Mouse (Mus musculus) heart, postnatal 14 days (tissue): ENCODE results near the gene Cdk14. TPM values are rescaled to one million over a fixed set of nuclear protein-coding genes. Genes with fewer than 3 reads are reported as not detected.

Source experiments
- DNase-seq, 2 experiments: peaks; one replicate each; pipeline ENCODE4 v3.0.0; 2021 to 2022
- intact Hi-C: fragments of 180-260 bp; cut with DNase I; formaldehyde crosslinking; loops from one replicate; pipeline ENCODE4 v1.15.1; 2025
- total RNA-seq, 2 experiments: library from RNA; stranded (reverse); gene quantifications; 2 replicates each; pipeline ENCODE4 v1.2.3; 2021

Gene Cdk14
- total RNA-seq, 2 experiments from 2014 or later = 13.4 to 14.6 TPM

- intact Hi-C loops = no loop called here
- DNase-seq = no peak
Observed at GRCm38 (mm10) chr5:5116775-5117522, 303.2 kb downstream of the Cdk14 start.

- intact Hi-C loops = no loop called here
- no peak for DNase-seq
Observed at GRCm38 (mm10) chr5:5115546-5115945, 304.6 kb downstream of the Cdk14 start.

GRCm38 (mm10) chr5:5109621-5110020, 310.5 kb downstream of the Cdk14 start:
- intact Hi-C loops = no loop called here
- no peak for DNase-seq

GRCm38 (mm10) chr5:5109017-5109416, 311.1 kb downstream of the Cdk14 start:
- intact Hi-C loops = no loop called here
- DNase-seq = peak in 1 of 2 experiments; percentile 5

DNA sequence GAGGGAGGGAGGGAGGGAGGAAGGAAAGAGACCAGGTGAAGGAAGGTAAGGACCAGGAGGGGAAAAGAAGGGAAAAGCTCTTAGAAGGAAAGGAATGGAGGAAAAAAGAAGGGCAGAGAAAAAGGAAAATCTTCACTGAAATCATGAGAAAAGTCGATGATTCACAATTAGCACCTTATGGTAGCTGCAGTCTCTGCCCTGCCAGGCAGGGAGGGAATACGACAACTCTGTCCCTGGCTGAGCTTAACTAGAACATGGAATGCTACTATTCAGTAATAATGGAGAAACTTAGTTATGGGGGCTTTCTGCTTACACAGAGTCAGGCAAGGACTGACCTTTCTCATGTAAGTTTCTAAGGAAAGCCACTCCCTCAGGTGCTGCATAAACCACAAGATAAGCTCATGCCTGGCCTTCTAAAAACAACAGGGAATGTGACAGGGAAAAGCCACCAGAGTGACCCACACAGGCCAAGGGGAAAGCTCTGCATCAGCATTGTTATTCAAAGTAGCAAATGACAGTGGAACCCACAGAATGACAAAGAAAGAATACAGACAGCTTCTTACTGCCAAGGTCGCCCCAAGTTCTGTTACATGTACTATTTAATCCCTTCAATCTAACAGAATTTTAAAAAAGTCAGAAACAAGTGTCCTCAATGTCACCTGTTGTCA, 323.7 kb downstream of the Cdk14 start:
- no peak for DNase-seq
- intact Hi-C loops = no loop called here

GRCm38 (mm10) chr5:5092736-5093135, 327.4 kb downstream of the Cdk14 start:
- intact Hi-C loops = no loop called here
- no peak for DNase-seq

- intact Hi-C loops = no loop called here
- no peak for DNase-seq
Observed at GRCm38 (mm10) chr5:5071526-5071925, 348.6 kb downstream of the Cdk14 start.

GRCm38 (mm10) chr5:5064686-5065085, 355.4 kb downstream of the Cdk14 start:
- intact Hi-C loops = no loop called here
- DNase-seq = no peak

- intact Hi-C loops = no loop called here
Observed at GRCm38 (mm10) chr5:5056102-5056883, 363.8 kb downstream of the Cdk14 start.

GRCm38 (mm10) chr5:5055494-5055893, 364.6 kb downstream of the Cdk14 start:
- DNase-seq = no peak
- intact Hi-C loops = no loop called here

More at GRCm38 (mm10) chr5:5056102-5056883, 363.8 kb downstream of the Cdk14 start:
- DNase-seq = no peak

GRCm38 (mm10) chr5:5054270-5054669, 365.8 kb downstream of the Cdk14 start:
- intact Hi-C loops = no loop called here
- no peak for DNase-seq

DNA sequence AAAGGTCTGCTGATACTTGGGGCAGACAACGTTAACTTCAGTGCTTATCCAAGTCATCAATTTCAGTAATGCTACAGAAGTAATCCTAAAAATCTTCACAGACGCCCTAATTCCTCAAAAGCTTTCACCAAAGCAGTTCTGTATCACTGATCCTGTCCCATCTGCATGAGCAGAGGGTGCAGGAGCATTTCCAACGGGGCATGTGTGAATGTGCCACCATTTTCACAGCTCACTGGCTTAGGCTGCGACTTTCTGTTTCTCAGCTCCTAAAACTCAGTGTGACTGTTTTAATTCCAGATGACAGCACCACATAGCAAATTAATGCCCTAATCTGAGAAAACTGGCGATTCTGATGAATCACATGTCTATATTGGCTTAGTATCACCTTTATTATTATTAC, 375.8 kb downstream of the Cdk14 start:
- intact Hi-C loops = no loop called here
- DNase-seq = no peak

DNA sequence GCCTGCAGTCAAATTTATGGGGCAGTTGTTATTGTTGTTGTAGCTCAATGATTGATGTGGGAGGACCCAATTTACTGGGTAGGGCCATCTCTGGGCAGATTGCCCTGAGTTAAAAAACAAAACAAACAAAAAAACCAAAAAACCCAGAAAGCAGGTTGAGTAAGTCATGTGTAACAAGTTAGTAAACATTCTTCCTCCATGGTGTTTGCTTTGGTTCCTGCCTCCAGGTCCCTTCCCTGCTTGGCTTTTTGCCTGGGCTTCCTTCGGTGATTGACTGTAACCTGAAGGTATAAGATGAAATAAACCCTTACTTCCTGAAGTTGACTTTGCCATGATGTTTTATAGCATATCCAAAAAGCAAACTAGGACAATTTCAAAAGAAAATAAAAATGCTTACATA, 377.4 kb downstream of the Cdk14 start:
- intact Hi-C loops = no loop called here
- no peak for DNase-seq

- no peak for DNase-seq
- intact Hi-C loops = no loop called here
Observed at GRCm38 (mm10) chr5:5041480-5041879, 378.6 kb downstream of the Cdk14 start.

DNA sequence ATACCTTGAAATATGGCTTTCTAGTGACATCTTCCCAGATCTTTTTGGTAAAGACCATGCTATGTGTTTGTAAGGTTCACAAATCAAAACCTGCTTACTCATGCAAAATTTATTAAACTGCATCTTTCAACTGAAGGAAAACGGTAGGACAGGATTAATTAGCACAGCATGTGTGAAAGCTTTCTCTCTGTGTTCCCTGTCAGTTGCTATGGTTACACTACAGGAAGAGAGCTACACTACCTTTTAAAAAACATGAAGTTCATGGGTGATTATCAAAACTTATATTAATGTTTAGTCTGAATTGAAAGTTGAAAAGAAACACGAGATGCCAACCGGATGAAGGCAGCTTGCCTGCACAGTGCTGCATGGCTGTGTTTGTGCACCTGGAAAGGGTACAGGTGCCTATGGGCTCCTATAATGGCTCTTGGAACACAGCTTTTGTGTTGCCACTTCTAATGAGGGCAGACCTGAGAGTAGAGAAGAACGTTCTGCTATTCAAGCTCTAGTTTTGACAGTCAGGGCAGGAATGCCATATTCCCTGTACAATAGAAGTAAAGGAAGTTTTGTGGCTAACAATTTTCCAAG, 380.3 kb downstream of the Cdk14 start:
- DNase-seq = no peak
- intact Hi-C loops = no loop called here

GRCm38 (mm10) chr5:5033445-5033844, 386.7 kb downstream of the Cdk14 start:
- DNase-seq = no peak
- intact Hi-C loops = no loop called here

DNA sequence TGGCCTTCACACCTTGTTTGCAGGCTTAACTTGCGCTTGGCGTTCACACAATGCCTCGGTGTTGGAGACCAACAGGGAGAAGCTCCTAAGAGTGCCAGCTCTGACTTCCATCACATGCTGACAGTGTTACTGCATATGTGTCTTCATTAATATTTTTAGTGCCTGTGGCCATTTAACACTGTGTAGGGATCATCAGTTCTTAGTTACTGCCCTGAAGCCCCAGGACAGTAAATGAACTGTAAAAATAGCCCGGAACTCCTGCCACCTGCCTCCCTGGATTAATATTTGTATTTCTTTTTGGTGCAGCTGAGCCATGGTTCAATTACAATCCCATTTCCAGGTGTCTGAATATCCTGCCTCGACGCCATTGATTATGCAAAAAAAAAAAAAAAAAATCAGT, 387.3 kb downstream of the Cdk14 start:
- intact Hi-C loops = no loop called here
- DNase-seq = no peak

- intact Hi-C loops = no loop called here
- no peak for DNase-seq
Observed at GRCm38 (mm10) chr5:5032446-5032845, 387.7 kb downstream of the Cdk14 start.

- intact Hi-C loops = no loop called here
- DNase-seq = no peak
Observed at GRCm38 (mm10) chr5:5030431-5030830, 389.7 kb downstream of the Cdk14 start.

- intact Hi-C loops = no loop called here
- no peak for DNase-seq
Observed at GRCm38 (mm10) chr5:5018959-5019358, 401.2 kb downstream of the Cdk14 start.

GRCm38 (mm10) chr5:5018242-5018641, 401.9 kb downstream of the Cdk14 start:
- intact Hi-C loops = no loop called here
- DNase-seq = no peak
